Mouse (Mus musculus) kidney, postnatal 36 days (tissue): ENCODE measurements around the gene Tmem126a.

Source experiments
- DNase-seq, 2 experiments: peaks; one replicate each; pipeline ENCODE4 v3.0.0; 2021 to 2022; ENCODE audit warnings: mixed read lengths in 2 of 2

Tmem126a gene

GRCm38 (mm10) chr7:90456845-90457468 is at the start of gene Tmem126a:
Gene Tmem126a, minus strand, starts transcription at chr7:90457229.
- DNase-seq = peak; percentile 92 to 94

- DNase-seq = peak in 1 of 2 experiments; percentile 33
Measured at GRCm38 (mm10) chr7:90482607-90483006, 25.6 kb upstream of the Tmem126a start.

GRCm38 (mm10) chr7:90476313-90477245 is 19.6 kb upstream of the Tmem126a start, which contains the start of gene Dlg2:
Gene Dlg2, plus strand, starts transcription at chr7:90476672.
- DNase-seq = peak; percentile 45 to 55

GRCm38 (mm10) chr7:90475793-90476312 is 18.8 kb upstream of the Tmem126a start, which contains the start of gene Tmem126b:
Gene Tmem126b, minus strand, starts transcription at chr7:90476001.
- peak; percentile 99 for DNase-seq

DNA sequence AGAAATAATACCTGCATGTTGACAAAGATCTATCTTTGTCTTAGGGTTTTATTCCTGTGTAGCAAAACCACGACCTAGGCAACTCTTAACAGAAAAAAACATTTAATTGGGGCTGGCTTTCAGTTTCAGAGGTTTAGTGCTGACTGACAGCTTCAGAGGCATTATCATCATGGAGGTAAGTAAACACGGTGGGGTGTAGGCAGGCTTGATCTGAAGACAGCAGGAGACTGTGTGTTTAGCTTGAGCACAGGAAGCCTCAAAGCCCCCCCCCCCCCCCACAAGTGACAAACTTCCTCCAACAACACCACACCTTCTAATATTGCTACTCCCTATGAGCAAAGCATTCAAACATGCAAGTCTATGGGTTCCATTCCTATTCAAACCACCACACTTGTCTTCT is 16.5 kb upstream of the Tmem126a start:
- no peak for DNase-seq

GRCm38 (mm10) chr7:90461441-90461840 is 4.4 kb upstream of the Tmem126a start:
- DNase-seq = no peak

- DNase-seq = peak; percentile 33 to 68
Measured at GRCm38 (mm10) chr7:90460930-90461329, 3.9 kb upstream of the Tmem126a start.

DNA sequence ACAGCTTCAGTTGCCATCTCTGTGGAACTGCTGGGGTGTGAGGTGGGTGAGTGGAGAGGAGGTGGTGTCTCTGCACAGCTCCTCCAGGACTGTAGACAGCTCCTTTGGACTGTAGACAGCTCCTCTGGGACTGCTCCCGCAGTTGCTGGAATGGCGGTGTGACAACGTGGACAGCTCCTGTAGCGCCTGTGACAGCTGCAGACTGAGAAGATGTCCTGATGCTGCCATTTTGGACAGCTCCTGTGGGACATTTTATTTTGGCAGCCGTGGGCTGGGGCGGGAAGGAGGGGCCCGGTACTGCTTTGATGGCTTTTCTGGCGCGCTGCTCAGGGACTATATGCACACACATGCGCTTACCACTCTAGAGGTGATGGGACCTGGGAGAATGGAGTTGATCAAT is 3.3 kb upstream of the Tmem126a start:
- peak in 1 of 2 experiments; percentile 14 for DNase-seq

DNA sequence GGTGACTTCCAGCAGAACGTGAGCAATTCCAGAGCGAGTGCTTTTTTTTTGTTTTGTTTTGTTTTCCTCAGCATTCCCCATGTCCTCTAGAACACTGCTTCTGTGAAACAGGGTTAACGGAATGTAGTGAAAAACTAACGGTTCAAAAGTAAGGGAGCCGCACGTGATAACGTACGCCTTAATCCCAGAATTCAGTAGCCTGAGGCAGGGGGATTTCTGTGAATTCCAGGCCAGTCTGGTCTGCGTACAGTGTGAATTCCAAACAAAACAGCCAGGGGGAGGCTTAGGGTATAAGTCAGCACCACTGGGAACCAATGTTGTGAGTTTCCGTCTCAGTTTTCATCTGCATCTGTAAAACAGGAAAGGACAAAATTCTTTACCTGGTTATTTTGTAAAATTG is 488 bp upstream of the Tmem126a start:
- DNase-seq = peak; percentile 12 to 32

DNA sequence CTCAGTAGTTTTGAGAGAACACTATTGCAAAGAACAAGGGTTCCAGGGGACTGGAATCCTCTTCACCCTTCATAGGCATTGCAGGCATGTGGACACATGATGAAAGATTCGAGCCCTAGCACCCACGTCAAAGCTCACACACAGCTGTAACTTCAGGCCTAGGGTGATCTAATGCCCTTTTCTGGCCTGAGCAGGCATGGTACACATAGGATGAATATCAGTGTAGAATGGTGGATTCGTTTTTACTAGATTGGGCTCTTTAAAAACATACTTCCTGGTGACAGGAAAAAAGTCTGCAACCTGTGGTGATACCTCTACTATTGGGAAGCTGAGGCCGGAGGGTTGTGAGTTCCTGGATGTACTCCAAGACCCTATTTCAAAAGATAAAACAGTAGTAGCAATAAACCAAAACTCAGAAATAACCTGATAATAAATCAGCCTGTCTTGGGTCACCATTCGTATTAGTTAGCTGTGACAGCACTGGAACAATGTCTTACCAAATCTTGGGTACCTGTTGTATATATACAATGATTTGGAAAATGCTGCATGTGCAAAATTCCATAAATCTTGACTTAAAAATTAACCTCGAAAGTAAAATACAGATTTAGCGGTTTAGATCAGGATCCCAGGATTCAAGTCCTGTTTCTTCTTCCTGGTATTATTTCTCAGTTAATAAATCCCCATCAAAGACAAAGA is 732 bp downstream of the Tmem126a start:
- no peak for DNase-seq

- DNase-seq = peak in 1 of 2 experiments; percentile 33
Measured at GRCm38 (mm10) chr7:90444206-90444605, 12.8 kb downstream of the Tmem126a start.

DNA sequence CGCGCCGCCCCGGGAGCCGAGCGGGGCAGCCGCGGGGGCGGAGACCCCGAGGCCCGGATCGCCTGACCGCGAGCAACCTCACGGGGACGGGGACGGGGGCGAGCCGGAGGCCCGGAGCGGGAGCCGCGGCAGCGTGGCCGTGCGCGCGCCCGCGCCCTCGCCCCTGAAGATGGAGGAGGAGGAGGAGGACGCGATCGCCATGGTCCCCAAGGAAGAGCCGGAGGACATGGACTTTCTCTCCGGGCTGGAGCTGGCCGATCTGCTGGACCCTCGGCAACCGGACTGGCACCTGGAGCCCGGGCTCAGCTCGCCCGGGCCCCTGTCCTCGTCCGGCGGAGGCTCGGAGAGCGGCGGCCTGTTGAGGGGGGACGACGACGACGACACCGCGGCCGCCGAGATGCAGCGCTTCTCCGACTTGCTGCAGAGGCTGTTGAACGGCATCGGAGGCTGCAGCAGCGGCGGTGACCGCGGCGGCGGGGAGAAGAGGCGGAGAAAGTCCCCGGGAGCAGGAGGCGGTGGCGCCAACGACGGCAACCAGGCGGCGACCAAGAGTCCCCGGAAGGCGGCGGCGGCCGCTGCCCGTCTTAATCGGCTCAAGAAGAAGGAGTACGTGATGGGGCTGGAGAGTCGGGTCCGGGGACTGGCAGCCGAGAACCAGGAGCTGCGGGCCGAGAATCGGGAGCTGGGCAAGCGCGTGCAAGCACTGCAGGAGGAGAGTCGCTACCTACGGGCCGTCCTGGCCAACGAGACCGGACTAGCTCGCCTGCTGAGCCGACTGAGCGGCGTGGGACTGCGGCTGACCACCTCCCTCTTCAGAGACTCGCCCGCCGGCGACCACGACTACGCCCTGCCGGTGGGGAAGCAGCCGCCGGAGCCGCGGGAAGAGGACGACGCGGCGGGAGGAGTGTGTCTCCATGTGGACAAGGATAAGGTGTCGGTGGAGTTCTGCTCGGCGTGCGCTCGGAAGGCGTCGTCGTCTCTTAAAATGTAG is 13.6 kb downstream of the Tmem126a start:
- DNase-seq = peak; percentile 68 to 82

DNA sequence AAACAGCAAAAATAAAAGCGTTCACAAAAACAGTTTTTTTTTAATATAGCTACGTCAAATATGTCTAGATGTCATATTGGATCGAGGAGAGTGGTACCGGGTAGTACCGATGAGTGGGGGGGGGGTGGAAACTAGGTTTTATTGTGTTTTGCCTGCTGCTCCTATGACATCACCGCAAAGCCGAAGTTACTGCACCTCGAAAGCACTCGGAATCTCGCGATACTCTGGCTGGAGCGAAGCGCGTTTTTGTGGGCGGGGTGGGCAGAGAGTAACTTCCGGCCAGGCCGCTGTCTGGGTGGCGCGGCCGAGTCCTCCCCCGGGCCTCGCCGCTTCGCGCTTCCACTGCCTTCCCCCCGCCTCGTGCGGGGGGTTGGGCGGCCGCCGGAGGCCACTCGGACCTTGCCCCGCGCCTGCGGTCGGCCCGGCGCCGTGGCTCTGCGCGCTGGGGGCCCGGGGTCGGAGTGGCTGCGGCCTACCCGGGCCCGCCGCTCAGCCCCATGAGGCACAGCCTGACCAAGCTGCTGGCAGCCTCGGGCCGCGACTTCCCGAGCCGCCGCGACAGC is 14.4 kb downstream of the Tmem126a start, which contains the start of gene Crebzf:
Gene Crebzf (plus strand): TSS at position 212 of the 563 bp plus-strand sequence.
- DNase-seq = peak; percentile 98 to 99

DNA sequence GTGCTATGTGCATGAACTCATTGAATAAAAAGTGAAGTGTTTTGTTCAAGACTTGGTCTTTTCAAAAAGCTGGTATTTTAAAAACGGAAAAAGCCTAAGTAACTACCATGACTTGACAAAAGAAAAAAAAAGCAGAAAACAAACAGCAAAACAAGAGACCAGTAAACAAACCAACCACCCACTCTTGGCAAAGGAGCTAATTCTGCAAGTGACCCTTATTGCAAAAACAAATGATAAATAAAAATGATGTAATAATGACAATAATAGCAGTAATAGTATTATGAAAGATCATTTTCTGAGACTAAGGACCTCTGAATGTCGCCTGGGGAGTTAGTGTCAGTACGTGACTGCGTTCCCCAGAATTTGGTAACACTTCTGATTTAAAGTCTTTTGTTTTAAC is 15.0 kb downstream of the Tmem126a start:
- no peak for DNase-seq

GRCm38 (mm10) chr7:90440044-90440443 is 17.0 kb downstream of the Tmem126a start:
- no peak for DNase-seq

- no peak for DNase-seq
Measured at GRCm38 (mm10) chr7:90432221-90432620, 24.8 kb downstream of the Tmem126a start.

DNA sequence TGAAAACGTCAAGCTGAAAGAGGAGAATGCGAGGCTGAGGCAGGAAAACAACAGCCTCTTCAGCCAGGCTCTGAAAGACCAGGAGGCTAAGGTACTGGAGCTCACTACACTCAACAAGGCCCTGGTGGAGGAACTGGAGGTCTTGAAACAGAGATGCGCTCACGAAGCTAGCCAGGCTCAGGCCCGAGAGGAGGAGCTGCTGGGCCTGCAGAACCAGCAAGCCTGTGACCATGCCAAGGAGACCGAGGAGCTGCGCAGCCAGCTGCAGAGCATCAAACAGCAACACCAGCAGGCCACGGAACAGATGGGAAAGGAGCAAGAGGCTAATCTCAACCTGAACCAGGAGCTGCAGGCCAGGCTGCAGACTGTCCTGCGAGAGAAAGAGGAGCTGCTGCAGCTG is 30.0 kb downstream of the Tmem126a start:
- no peak for DNase-seq

GRCm38 (mm10) chr7:90426020-90427001 is 30.7 kb downstream of the Tmem126a start, which contains the start of gene Ccdc89:
Gene Ccdc89, plus strand, starts transcription at chr7:90426577.
- peak; percentile 86 to 92 for DNase-seq

- peak; percentile 53 to 83 for DNase-seq
Measured at GRCm38 (mm10) chr7:90409934-90410333, 47.1 kb downstream of the Tmem126a start.
